Mouse (Mus musculus) neural tube, embryonic 14.5 days (tissue): ENCODE measurements around the gene Fam78b. TPM values are rescaled to one million over a fixed set of nuclear protein-coding genes. Genes with fewer than 3 reads are reported as not detected.

Experiments used
- ATAC-seq: fragments of 200-750 bp; cut with Nextera tagmentation; 2 replicates; pipeline ENCODE4 v1.8.0; 2017; ENCODE audit warnings: low read depth, mild to moderate bottlenecking, moderate TSS enrichment, moderate library complexity
- H3K27ac ChIP-seq: fragments of 300-500 bp; sonication (generic); 2 replicates; pipeline ENCODE4 v1.5.1; 2014; ENCODE audit warnings: low read depth, mild to moderate bottlenecking, control low read depth, low read length, moderate library complexity, mixed read lengths
- H3K27me3 ChIP-seq: fragments of 300-500 bp; sonication (generic); 2 replicates; pipeline ENCODE4 v1.6.1; 2014; ENCODE audit warnings: low read length; ENCODE audit not compliant: control insufficient read depth, insufficient read depth
- H3K36me3 ChIP-seq: fragments of 300-500 bp; sonication (generic); 2 replicates; pipeline ENCODE4 v1.6.1; 2014; ENCODE audit warnings: low read length, mixed read lengths; ENCODE audit not compliant: control insufficient read depth, insufficient read depth
- H3K4me1 ChIP-seq: fragments of 300-500 bp; sonication (generic); 2 replicates; pipeline ENCODE4 v1.6.1; 2014; ENCODE audit warnings: low read length; ENCODE audit not compliant: control insufficient read depth, insufficient read depth
- H3K4me2 ChIP-seq: fragments of 300-500 bp; sonication (generic); 2 replicates; pipeline ENCODE4 v1.6.1; 2014; ENCODE audit warnings: mild to moderate bottlenecking, low read depth, low read length, control low read depth
- H3K4me3 ChIP-seq: fragments of 300-500 bp; sonication (generic); 2 replicates; pipeline ENCODE4 v1.5.1; 2014; ENCODE audit warnings: low read depth, low read length, control low read depth, mixed read lengths
- H3K9ac ChIP-seq: fragments of 300-500 bp; sonication (generic); replicated peaks from 2 replicates; pipeline ENCODE4 v1.6.1; 2014; ENCODE audit warnings: low read depth, mild to moderate bottlenecking, control low read depth, low read length, mixed read lengths
- H3K9me3 ChIP-seq: fragments of 300-500 bp; sonication (generic); 2 replicates; pipeline ENCODE4 v1.6.1; 2016; ENCODE audit warnings: low read length; ENCODE audit not compliant: control insufficient read depth
- WGBS: fragments of 180-500 bp; shearing (Covaris S2); extraction: QIAGEN DNeasy Blood & Tissue Kit; methylation state at CpG from one replicate; pipeline ENCODE4 v1.1.7; 2014; 5-methylcytosine and 5-hydroxymethylcytosine counted together
- polyA plus RNA-seq: library from polyadenylated mRNA; unstranded; fragments of >200 nt; fragmentation: Nextera tagmentation; extraction: Ambion mirVana; gene quantifications from 2 replicates; pipeline ENCODE4 v1.2.1, GENCODE M21; 2014

Gene Fam78b
- polyA plus RNA-seq, 1 experiment from 2014 or later, result 12.9 TPM

DNA sequence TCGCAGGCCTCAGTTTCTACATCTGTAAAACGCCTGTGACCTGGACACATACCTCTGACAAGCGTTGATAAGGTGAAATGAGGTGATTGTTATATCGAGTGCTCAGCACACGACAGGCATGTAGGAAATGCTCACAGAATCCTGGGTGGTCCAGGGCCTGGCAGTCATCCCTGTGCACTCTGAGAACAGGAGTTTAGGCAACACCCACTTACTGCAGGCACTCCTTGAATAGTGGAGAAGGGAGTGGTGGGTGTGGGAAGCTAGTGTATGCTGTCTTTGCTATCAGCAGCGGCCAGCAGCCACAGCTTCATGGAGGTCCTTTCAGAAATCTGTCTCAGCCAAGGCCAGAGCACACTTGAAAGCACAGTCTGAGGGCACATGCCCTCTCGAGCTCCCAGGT, 52.8 kb downstream of the Fam78b start:
- Histone ChIP-seq H3K27me3 (no peaks in the 10 kb centered on the region), H3K4me3 (no peak overlapping the region), H3K4me1 (0 out of 2 replicates have a peak, but pooled peaks cover 5% of the 10 kb centered on the region), H3K27ac (no peak overlapping the region), H3K36me3 (no peaks in the 10 kb centered on the region), H3K9ac (no peak overlapping the region), H3K4me2 (no peak overlapping the region), H3K9me3 (no peaks in the 10 kb centered on the region)
- no peak for ATAC-seq
- WGBS, result 92% methylated on average over 7 of the region's 7 CpGs

DNA sequence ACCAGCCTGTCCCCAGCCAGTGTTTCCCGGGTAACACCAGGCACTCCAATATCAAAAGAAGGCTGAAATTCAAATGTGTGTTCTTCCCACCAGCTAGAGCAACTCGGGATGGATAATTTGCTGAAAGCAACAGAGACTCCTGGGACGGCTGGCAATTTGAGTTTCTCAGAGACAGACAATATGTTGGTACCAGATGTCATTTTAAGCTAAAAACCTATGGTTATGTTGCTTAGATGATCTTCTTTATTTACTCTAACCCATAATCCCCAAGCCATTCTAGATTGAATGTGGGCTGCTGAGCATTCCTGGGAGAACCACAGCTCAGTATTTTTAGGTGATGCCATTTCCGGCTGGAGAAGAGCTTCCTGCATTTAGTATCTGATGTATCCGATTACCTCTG, 56.3 kb downstream of the Fam78b start:
- Histone ChIP-seq H3K4me1 (0 out of 2 replicates have a peak, but pooled peaks cover 5% of the 10 kb centered on the region), H3K9me3 (no peaks in the 10 kb centered on the region), H3K27me3 (no peaks in the 10 kb centered on the region), H3K27ac (0 out of 2 replicates have a peak overlapping the region, but pooled peaks have one; percentile 28), H3K9ac (no peak overlapping the region), H3K4me3 (no peak overlapping the region), H3K4me2 (no peak overlapping the region), H3K36me3 (no peaks in the 10 kb centered on the region)
- ATAC-seq, result no peak
- 55% methylated on average over 5 of the region's 5 CpGs for WGBS

DNA sequence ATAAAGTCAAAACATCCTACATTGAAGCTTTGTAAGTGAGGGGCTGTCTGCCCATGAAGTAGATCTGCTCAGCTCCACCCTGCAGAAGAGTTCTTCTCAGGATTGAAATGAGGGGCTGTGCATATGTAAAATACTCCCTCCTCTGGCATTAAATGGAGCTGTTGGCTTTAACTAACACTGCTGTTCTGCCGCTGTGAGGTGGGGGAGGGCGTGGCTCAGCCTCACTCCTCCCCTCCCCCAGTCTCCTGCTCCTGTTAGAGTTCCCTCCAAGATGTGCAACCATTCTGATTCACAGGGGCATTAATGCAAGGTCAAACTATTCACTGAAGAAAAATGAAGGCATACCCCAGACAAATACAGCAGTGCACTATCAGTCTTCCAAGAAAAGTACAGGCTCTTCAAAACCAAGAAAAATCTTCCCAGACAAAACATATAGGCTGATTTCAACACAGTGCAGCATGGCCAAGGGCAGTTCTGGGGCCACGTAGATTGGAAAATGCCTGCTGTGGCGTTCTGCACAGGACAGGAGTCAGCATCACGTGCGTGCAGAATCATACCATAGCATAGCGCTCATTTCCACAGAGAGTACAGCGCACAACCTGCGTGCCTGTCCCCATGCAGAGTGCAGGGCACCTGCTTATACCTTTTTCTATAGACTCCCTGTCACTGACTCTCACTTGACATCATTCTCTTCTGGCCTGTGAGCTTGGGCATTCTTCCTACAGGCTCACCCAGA, 58.5 kb downstream of the Fam78b start:
- ATAC-seq, result 0 out of 2 replicates have a peak, but pooled peaks have one; percentile 23
- H3K4me1 ChIP-seq, result 0 out of 2 replicates have a peak, but pooled peaks cover 5% of the 10 kb centered on the region
- 59% methylated on average over 9 of the region's 9 CpGs for WGBS

DNA sequence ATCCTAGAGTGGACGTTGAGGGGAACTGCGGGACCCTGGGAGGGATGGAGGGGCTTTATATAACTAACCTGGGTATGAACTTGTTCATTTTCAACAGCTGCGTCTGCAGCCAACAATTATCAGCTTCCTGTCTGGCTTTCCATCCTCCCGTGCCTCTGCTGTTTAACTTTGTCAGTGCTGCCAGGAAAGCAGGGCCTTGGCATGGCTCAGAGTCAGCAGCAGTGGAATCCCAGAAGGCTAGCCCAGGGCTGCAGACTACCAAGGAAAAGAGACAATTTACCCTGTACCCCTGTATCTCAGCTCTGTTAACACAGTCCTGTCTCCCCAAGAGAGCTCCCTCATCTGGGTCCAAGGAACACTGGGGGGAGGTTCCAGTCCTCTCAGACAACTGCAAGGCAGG, 62.8 kb downstream of the Fam78b start:
- no peaks in the 10 kb centered on the region for H3K9me3 ChIP-seq
- H3K4me2 ChIP-seq, result no peak overlapping the region
- no peak for ATAC-seq
- H3K36me3 ChIP-seq, result no peaks in the 10 kb centered on the region
- 72% methylated on average over 4 of the region's 4 CpGs for WGBS
- no peak overlapping the region for H3K9ac ChIP-seq
- H3K4me3 ChIP-seq, result no peak overlapping the region
- H3K27ac ChIP-seq, result no peak overlapping the region
- no peaks in the 10 kb centered on the region for H3K27me3 ChIP-seq
- H3K4me1 ChIP-seq, result peaks cover 15% of the 10 kb centered on the region; the same call in 1 of the 2 replicates

More for the DNA sequence above, 58.5 kb downstream of the Fam78b start:
- Histone ChIP-seq H3K4me3 (no peak overlapping the region), H3K36me3 (no peaks in the 10 kb centered on the region), H3K27ac (no peak overlapping the region), H3K27me3 (no peaks in the 10 kb centered on the region), H3K4me2 (no peak overlapping the region), H3K9ac (no peak overlapping the region), H3K9me3 (no peaks in the 10 kb centered on the region)

DNA sequence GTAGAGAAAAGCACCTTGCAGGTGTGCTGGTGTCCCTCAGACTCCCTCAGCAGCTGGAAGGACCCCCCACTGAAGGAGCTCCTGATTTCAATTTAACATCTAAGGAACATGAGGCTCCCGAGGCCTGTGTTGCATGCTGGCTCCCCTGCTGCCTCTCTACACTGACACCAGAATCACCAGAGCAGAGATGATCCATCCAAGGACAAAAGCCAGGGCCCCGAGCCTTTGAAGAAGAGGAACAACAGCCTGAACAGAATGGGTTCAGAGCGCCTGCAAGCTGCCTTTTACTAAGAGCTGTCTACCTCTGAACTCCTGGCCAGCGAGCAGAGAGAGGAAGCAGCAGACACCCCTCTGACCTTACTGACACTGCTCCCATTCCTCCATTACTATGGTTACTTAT, 64.3 kb downstream of the Fam78b start:
- H3K9ac ChIP-seq, result no peak overlapping the region
- H3K27ac ChIP-seq, result no peak overlapping the region
- H3K36me3 ChIP-seq, result no peaks in the 10 kb centered on the region
- no peak overlapping the region for H3K4me3 ChIP-seq
- ATAC-seq, result no peak
- peaks cover 18% of the 10 kb centered on the region; the same call in 1 of the 2 replicates for H3K4me1 ChIP-seq
- H3K4me2 ChIP-seq, result no peak overlapping the region
- H3K9me3 ChIP-seq, result no peaks in the 10 kb centered on the region
- WGBS, result 22% methylated on average over 4 of the region's 4 CpGs
- no peaks in the 10 kb centered on the region for H3K27me3 ChIP-seq

DNA sequence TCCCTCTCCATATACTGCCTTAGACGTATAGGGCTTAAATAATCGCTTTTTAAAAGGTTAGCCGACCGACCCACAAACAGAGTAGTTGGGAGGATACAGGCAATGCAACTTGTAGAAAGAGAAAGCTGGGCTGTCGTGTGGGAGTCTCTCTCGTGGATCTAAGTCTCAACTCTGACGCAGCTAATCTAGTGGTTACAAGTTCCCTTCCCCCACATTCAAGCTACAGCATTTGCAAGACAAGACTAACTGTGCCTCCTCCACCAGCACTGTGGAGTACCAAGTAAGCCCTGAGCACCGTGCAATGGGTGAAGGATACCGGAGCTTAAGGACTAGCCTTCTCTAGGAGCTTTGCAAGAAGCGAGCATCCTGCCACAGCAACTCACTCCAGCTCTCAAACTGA, 64.8 kb downstream of the Fam78b start:
- Histone ChIP-seq H3K4me2 (no peak overlapping the region), H3K4me1 (peaks cover 18% of the 10 kb centered on the region; the same call in 1 of the 2 replicates), H3K27me3 (no peaks in the 10 kb centered on the region), H3K4me3 (no peak overlapping the region), H3K36me3 (no peaks in the 10 kb centered on the region), H3K27ac (0 out of 2 replicates have a peak overlapping the region, but pooled peaks have one; percentile 22), H3K9ac (no peak overlapping the region), H3K9me3 (no peaks in the 10 kb centered on the region)
- ATAC-seq, result no peak
- WGBS, result 53% methylated on average over 10 of the region's 10 CpGs

DNA sequence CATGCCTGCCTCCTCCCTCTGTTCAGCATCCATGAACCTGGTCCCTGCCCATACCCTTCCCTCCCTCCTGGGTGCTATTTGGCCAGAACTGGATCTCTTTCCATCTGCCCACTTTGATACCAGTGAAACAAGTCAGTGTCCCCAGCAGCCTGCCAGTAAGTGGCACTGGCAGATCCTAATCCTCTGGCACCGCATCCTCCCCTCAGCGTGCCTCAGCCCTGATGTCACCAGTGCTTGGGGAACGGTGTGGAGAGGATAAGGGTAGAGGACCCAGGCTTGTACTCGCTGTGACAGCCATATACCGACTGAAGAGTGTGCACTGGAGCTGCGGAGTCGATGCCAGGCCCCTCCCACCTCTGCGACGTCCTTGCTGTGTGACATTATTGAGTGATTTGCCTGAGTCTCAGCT, 65.7 kb downstream of the Fam78b start:
- Histone ChIP-seq H3K27ac (no peak overlapping the region; the same call in 1 of the 2 replicates), H3K4me1 (peaks cover 18% of the 10 kb centered on the region; the same call in 1 of the 2 replicates), H3K9ac (no peak overlapping the region), H3K4me2 (no peak overlapping the region), H3K27me3 (no peaks in the 10 kb centered on the region), H3K4me3 (no peak overlapping the region), H3K9me3 (no peaks in the 10 kb centered on the region), H3K36me3 (no peaks in the 10 kb centered on the region)
- ATAC-seq, result peak; percentile 80
- WGBS, result 44% methylated on average over 9 of the region's 9 CpGs

DNA sequence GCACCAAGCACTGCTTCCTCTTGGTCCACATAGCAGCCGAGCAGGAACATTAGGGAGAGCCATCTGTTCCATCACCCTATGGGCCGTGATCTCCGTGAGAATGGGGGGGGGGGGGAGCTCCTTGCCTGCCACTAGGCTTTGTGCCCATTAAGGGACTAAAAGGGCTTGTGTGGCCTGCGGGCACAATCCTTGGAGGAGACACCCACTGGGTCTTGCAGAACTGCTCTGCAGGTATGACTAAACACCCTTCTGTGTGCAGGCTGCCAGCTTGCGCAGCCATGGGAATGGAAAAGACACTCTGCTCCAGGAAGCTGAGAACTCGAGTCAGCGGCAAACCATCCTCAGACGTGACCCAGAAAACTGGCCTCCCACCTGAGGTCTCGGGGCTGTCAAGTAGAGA, 68.5 kb downstream of the Fam78b start:
- ATAC-seq, result no peak
- H3K9ac ChIP-seq, result no peak overlapping the region
- H3K27ac ChIP-seq, result no peak overlapping the region
- H3K4me2 ChIP-seq, result no peak overlapping the region
- H3K9me3 ChIP-seq, result no peaks in the 10 kb centered on the region
- 50% methylated on average over 9 of the region's 9 CpGs for WGBS
- no peak overlapping the region for H3K4me3 ChIP-seq
- no peaks in the 10 kb centered on the region for H3K27me3 ChIP-seq
- peaks cover 18% of the 10 kb centered on the region; the same call in 1 of the 2 replicates for H3K4me1 ChIP-seq
- H3K36me3 ChIP-seq, result no peaks in the 10 kb centered on the region

DNA sequence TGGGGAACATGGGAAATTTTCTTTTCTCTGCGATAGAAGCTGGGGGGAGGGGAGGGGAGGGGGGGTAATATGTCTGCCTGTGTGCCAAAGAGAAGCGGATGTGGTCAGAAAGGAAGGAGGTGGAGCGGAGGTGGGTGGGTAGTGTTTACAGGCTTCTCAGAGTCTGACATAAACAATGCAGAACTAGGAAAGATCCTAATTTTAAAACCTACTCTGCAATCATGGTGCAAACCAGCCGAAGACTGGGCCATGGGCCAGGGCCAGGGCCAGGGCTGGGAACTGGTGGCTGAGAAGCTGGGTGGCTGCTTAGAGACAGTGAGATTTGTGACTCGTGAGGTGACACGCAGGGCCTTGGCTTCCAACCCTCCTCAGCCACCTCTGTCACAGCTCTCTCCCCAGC, 69.1 kb downstream of the Fam78b start:
- Histone ChIP-seq H3K9ac (no peak overlapping the region), H3K4me3 (no peak overlapping the region), H3K27me3 (no peaks in the 10 kb centered on the region), H3K4me1 (peaks cover 18% of the 10 kb centered on the region; the same call in 1 of the 2 replicates), H3K9me3 (no peaks in the 10 kb centered on the region), H3K27ac (no peak overlapping the region), H3K4me2 (no peak overlapping the region), H3K36me3 (no peaks in the 10 kb centered on the region)
- ATAC-seq, result no peak
- 77% methylated on average over 6 of the region's 6 CpGs for WGBS
